Mouse (Mus musculus): Measurements from ENCODE around the gene Syt2. TPM values are rescaled to one million over a fixed set of nuclear protein-coding genes. Genes with fewer than 3 reads are reported as not detected.

The Syt2 gene
- 0.48 and 0.84 TPM in 2 replicates for polyA plus RNA-seq (2015; fragmentation: Nextera tagmentation; extraction: Ambion mirVana)

DNA sequence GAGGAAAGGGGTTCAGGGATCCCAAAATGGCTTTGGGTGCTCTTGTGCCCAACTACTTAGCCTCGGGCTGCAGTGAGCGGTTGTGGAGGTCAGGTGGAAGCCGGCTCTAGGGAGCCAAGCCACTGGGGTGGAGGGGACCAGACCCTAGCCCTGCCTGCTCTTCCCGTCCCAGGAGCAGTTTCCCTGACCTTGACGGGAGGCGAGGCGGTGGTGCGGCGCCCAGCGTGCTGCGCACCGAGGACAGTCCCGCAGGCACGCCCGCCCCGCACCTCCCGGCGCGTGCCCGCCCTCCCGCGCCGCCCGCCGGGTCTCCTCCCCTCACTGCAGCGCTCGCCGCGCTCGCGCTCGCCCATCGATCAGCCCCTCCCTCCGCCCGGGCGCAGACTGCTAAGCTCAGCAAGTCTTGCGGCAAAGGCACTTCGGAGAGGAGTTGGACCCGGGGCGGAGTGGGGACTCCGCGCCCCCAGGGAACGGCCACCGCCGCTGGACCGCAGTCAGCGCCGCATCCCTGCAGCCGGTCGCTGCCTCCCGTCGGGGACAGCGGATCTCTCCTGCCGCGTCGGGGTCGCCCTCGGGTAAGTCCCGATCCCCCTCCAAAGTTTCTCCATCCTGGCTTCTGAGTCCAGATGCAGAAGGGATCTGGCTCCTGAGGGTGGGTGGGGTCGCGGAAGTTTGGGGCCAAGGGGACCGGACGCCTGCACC is at the start of gene Syt2:
Gene Syt2 (plus strand): TSS at position 417 of the 702 bp plus-strand sequence.
- Histone ChIP-seq H3K4me3 (ENCODE audit: low read depth, low read length) (peak within 1 kb of the TSS; percentile 54), H3K36me3 (ENCODE audit: control insufficient read depth, insufficient read depth) (no peaks in the 10 kb centered on the region), H3K27me3 (replicated peaks; ENCODE audit: control insufficient read depth, insufficient read depth, low read length) (peaks cover 49% of the 10 kb centered on the region), H3K9ac (ENCODE audit: low read depth, low read length) (peak within 1 kb of the TSS; percentile 40), H3K4me2 (replicated peaks; ENCODE audit: low read depth) (peak within 1 kb of the TSS; percentile 86), H3K27ac (ENCODE audit: low read depth, low read length) (no peak within 1 kb of the TSS), H3K4me1 (replicated peaks; ENCODE audit: control insufficient read depth, insufficient read depth, low read length) (no peaks in the 10 kb centered on the region; the same call in 1 of the 2 replicates), H3K9me3 (ENCODE audit: control insufficient read depth) (no peaks in the 10 kb centered on the region)
- 1% methylated on average over 41 of the region's 63 CpGs for WGBS
- no peak for TF ChIP-seq CTCF (IDR thresholded peaks at IDR 0.05; ENCODE audit: low read depth)
- ATAC-seq: no peak

DNA sequence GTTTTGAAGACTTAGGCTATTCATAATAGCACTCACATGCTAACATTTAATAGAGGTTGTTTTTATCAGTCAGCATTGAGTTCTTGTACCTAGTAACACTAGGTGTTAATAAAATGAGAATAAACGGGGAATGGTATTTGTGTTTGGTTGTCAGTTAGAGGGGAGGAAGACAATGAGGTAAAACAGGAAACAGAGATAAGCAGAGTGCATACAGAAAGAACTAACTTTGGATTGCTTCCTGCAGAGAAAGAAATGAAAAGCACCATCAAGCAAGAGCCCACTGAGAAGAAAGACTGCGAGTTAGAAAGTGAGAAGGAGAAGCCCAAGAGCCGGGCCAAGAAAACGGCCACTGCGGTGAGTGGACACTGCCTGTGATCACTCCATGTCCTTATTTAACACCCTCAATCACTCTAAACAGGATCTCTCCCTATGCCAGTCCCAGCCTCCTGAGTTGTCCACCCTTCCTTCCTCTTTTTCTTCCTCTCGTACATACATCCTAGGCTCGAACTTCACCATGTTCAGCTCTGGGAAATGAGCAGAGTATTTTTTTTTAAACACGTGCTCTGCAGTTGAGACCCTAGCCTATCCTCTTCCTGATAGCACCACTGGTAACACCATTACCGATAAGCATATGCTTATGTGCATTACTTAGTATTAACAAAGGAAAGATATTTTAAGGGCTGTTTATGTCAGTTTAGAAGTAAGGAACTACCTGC is 49.0 kb upstream of the Syt2 start:
- Histone ChIP-seq H3K27ac (ENCODE audit: low read depth, low read length) (no peak overlapping the region), H3K36me3 (ENCODE audit: control insufficient read depth, insufficient read depth) (peaks cover 45% of the 10 kb centered on the region), H3K9me3 (ENCODE audit: control insufficient read depth) (no peaks in the 10 kb centered on the region), H3K27me3 (replicated peaks; ENCODE audit: control insufficient read depth, insufficient read depth, low read length) (no peaks in the 10 kb centered on the region), H3K4me3 (ENCODE audit: low read depth, low read length) (no peak overlapping the region), H3K9ac (ENCODE audit: low read depth, low read length) (no peak overlapping the region), H3K4me2 (replicated peaks; ENCODE audit: low read depth) (no peak overlapping the region), H3K4me1 (replicated peaks; ENCODE audit: control insufficient read depth, insufficient read depth, low read length) (no peaks in the 10 kb centered on the region)
- TF ChIP-seq CTCF (IDR thresholded peaks at IDR 0.05; ENCODE audit: low read depth): no peak
- ATAC-seq: no peak
- WGBS: 87% methylated on average over 9 of the region's 9 CpGs

GRCm38 (mm10) chr1:134604086-134604485 is 42.4 kb upstream of the Syt2 start:
- H3K9ac ChIP-seq (ENCODE audit: low read depth, low read length): no peak overlapping the region
- no peaks in the 10 kb centered on the region for H3K9me3 ChIP-seq (ENCODE audit: control insufficient read depth)
- H3K36me3 ChIP-seq (ENCODE audit: control insufficient read depth, insufficient read depth): peaks cover 46% of the 10 kb centered on the region
- no peaks in the 10 kb centered on the region for H3K27me3 ChIP-seq (replicated peaks; ENCODE audit: control insufficient read depth, insufficient read depth, low read length)
- no peaks in the 10 kb centered on the region for H3K4me1 ChIP-seq (replicated peaks; ENCODE audit: control insufficient read depth, insufficient read depth, low read length)
- 91% methylated on average over 2 of the region's 2 CpGs for WGBS
- no peak for ATAC-seq
- H3K4me3 ChIP-seq (ENCODE audit: low read depth, low read length): no peak overlapping the region
- no peak overlapping the region for H3K27ac ChIP-seq (ENCODE audit: low read depth, low read length)
- H3K4me2 ChIP-seq (replicated peaks; ENCODE audit: low read depth): no peak overlapping the region
- 0 out of 2 replicates have a peak, but pooled peaks have one; percentile 25 for TF ChIP-seq CTCF (IDR thresholded peaks at IDR 0.05; ENCODE audit: low read depth)

DNA sequence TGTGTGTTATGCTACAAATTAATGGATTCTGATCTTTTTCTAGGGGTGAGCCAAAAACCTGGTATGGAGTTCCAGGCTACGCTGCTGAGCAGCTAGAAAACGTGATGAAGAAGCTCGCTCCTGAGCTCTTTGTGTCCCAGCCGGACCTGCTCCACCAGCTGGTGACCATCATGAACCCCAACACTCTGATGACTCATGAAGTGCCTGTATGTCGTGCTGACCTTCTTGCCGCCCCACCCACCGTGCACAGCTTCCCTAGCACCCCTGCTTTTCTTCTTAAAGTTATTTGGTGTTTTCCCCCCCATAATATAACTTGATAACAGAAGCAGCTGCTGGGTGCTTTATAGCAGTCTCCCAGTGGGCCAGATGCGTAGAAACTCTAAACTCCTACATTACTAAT is 40.8 kb upstream of the Syt2 start:
- Histone ChIP-seq H3K9me3 (ENCODE audit: control insufficient read depth) (no peaks in the 10 kb centered on the region), H3K36me3 (ENCODE audit: control insufficient read depth, insufficient read depth) (peaks cover 44% of the 10 kb centered on the region), H3K27ac (ENCODE audit: low read depth, low read length) (no peak overlapping the region), H3K9ac (ENCODE audit: low read depth, low read length) (no peak overlapping the region), H3K4me2 (replicated peaks; ENCODE audit: low read depth) (no peak overlapping the region), H3K4me1 (replicated peaks; ENCODE audit: control insufficient read depth, insufficient read depth, low read length) (no peaks in the 10 kb centered on the region), H3K4me3 (ENCODE audit: low read depth, low read length) (no peak overlapping the region), H3K27me3 (replicated peaks; ENCODE audit: control insufficient read depth, insufficient read depth, low read length) (no peaks in the 10 kb centered on the region)
- TF ChIP-seq CTCF (IDR thresholded peaks at IDR 0.05; ENCODE audit: low read depth): no peak
- 59% methylated on average over 8 of the region's 8 CpGs for WGBS
- no peak for ATAC-seq

- no peaks in the 10 kb centered on the region for H3K9me3 ChIP-seq (ENCODE audit: control insufficient read depth)
- no peaks in the 10 kb centered on the region for H3K4me1 ChIP-seq (replicated peaks; ENCODE audit: control insufficient read depth, insufficient read depth, low read length)
- H3K27ac ChIP-seq (ENCODE audit: low read depth, low read length): no peak overlapping the region; the same call in 1 of the 2 replicates
- WGBS: 89% methylated on average over 2 of the region's 2 CpGs
- no peak overlapping the region for H3K4me3 ChIP-seq (ENCODE audit: low read depth, low read length)
- H3K4me2 ChIP-seq (replicated peaks; ENCODE audit: low read depth): no peak overlapping the region
- TF ChIP-seq CTCF (IDR thresholded peaks at IDR 0.05; ENCODE audit: low read depth): no peak
- H3K27me3 ChIP-seq (replicated peaks; ENCODE audit: control insufficient read depth, insufficient read depth, low read length): no peaks in the 10 kb centered on the region
- H3K9ac ChIP-seq (ENCODE audit: low read depth, low read length): no peak overlapping the region
- no peak for ATAC-seq
- H3K36me3 ChIP-seq (ENCODE audit: control insufficient read depth, insufficient read depth): peaks cover 39% of the 10 kb centered on the region
Measured at GRCm38 (mm10) chr1:134606381-134606780, 40.1 kb upstream of the Syt2 start.

GRCm38 (mm10) chr1:134607279-134607678 is 39.2 kb upstream of the Syt2 start:
- no peak overlapping the region for H3K4me2 ChIP-seq (replicated peaks; ENCODE audit: low read depth)
- no peak overlapping the region for H3K27ac ChIP-seq (ENCODE audit: low read depth, low read length)
- peak; percentile 47 for TF ChIP-seq CTCF (IDR thresholded peaks at IDR 0.05; ENCODE audit: low read depth)
- H3K36me3 ChIP-seq (ENCODE audit: control insufficient read depth, insufficient read depth): peaks cover 33% of the 10 kb centered on the region
- WGBS: 70% methylated on average over 1 of the region's 1 CpGs
- H3K27me3 ChIP-seq (replicated peaks; ENCODE audit: control insufficient read depth, insufficient read depth, low read length): no peaks in the 10 kb centered on the region
- no peaks in the 10 kb centered on the region for H3K9me3 ChIP-seq (ENCODE audit: control insufficient read depth)
- H3K4me1 ChIP-seq (replicated peaks; ENCODE audit: control insufficient read depth, insufficient read depth, low read length): no peaks in the 10 kb centered on the region
- ATAC-seq: no peak
- H3K4me3 ChIP-seq (ENCODE audit: low read depth, low read length): no peak overlapping the region
- H3K9ac ChIP-seq (ENCODE audit: low read depth, low read length): no peak overlapping the region

Data from intestine, postnatal 0 days (tissue).